Mouse (Mus musculus) layer of hippocampus, postnatal 14 days (tissue): ENCODE results near the gene Atf7ip. TPM values are rescaled to one million over a fixed set of nuclear protein-coding genes. Genes with fewer than 3 reads are reported as not detected.
"Not testable (repeated sequence)": the region's sequence is repeated elsewhere in the genome, so short reads cannot be mapped to it uniquely, and the experiment has no call there.

Experiments
- DNase-seq, 2 experiments: peaks; one replicate each; pipeline ENCODE4 v3.0.0; 2021 to 2022; ENCODE audit warnings: low spot score in 2 of 2, mixed read lengths in 1 of 2
- long read RNA-seq, 2 experiments: library from polyadenylated mRNA; stranded (forward); transcript quantifications; one replicate each; pipeline ENCODE4 v2.0.0; 2021
- total RNA-seq, 2 experiments: library from RNA; stranded (reverse); gene quantifications; 2 replicates each; pipeline ENCODE4 v1.2.3; 2021

Gene Atf7ip
- 100 to 1,000 TPM; 108 to 121 TPM for total RNA-seq
- long read RNA-seq, experiment 1, full-length matches to known transcripts: 2 of 8 reads
- long read RNA-seq, experiment 1, partial matches to known transcripts: 0 of 8 reads
- long read RNA-seq, experiment 1, other reads (novel, unspliced or antisense): 6 of 8 reads
- long read RNA-seq, experiment 2, partial matches to known transcripts: 4 of 8 reads
- long read RNA-seq, experiment 2, other reads (novel, unspliced or antisense): 4 of 8 reads

GRCm38 (mm10) chr6:136505867-136506266, at the start of gene Atf7ip:
TSS of gene Atf7ip (plus strand) at chr6:136506167.
- not testable (repeated sequence) for DNase-seq

GRCm38 (mm10) chr6:136456302-136456701, 49.7 kb upstream of the Atf7ip start:
- DNase-seq: no peak

- no peak for DNase-seq
These were observed 46.8 kb upstream of the Atf7ip start for GRCm38 (mm10) chr6:136459156-136459555.

- no peak for DNase-seq
These were observed 42.5 kb upstream of the Atf7ip start for GRCm38 (mm10) chr6:136463491-136463890.

GRCm38 (mm10) chr6:136464121-136464621, 41.8 kb upstream of the Atf7ip start:
- DNase-seq: peak in 1 of 2 experiments; percentile 34

- no peak for DNase-seq
These were observed 40.9 kb upstream of the Atf7ip start for GRCm38 (mm10) chr6:136465021-136465420.

GRCm38 (mm10) chr6:136465959-136466381, 40.0 kb upstream of the Atf7ip start:
- DNase-seq: peak; percentile 71 to 73

GRCm38 (mm10) chr6:136466956-136467750, 38.8 kb upstream of the Atf7ip start:
- DNase-seq: peak; percentile 86 to 87

- DNase-seq: no peak
These were observed 38.1 kb upstream of the Atf7ip start for GRCm38 (mm10) chr6:136467837-136468236.

- DNase-seq: peak; percentile 89 to 97
These were observed 37.5 kb upstream of the Atf7ip start for GRCm38 (mm10) chr6:136468401-136468912.

GRCm38 (mm10) chr6:136468974-136469792, 36.8 kb upstream of the Atf7ip start:
- peak in 1 of 2 experiments; percentile 18 for DNase-seq

GRCm38 (mm10) chr6:136469807-136470206, 36.2 kb upstream of the Atf7ip start:
- no peak for DNase-seq

- DNase-seq: peak; percentile 86 to 91
These were observed 35.4 kb upstream of the Atf7ip start for GRCm38 (mm10) chr6:136470321-136471230.

- DNase-seq: no peak
These were observed 34.4 kb upstream of the Atf7ip start for GRCm38 (mm10) chr6:136471601-136472000.

- no peak for DNase-seq
These were observed 33.2 kb upstream of the Atf7ip start for GRCm38 (mm10) chr6:136472779-136473178.

- DNase-seq: no peak
These were observed 32.4 kb upstream of the Atf7ip start for GRCm38 (mm10) chr6:136473472-136474129.

GRCm38 (mm10) chr6:136475171-136475860, 30.7 kb upstream of the Atf7ip start:
- peak; percentile 50 to 52 for DNase-seq

GRCm38 (mm10) chr6:136477878-136478277, 28.1 kb upstream of the Atf7ip start:
- no peak for DNase-seq

- no peak for DNase-seq
These were observed 22.4 kb upstream of the Atf7ip start for GRCm38 (mm10) chr6:136483531-136483930.
